Mouse (Mus musculus): Measurements from ENCODE around the gene Vps36.
A peak's percentile ranks its signal among the peaks of the same experiment; 100 is the strongest.

Gene Vps36

GRCm38 (mm10) chr8:22192660-22193431 lies at the start of gene Vps36:
TSS of gene Vps36 (plus strand) at chr8:22192809.
- peak; percentile 91 for DNase-seq

DNA sequence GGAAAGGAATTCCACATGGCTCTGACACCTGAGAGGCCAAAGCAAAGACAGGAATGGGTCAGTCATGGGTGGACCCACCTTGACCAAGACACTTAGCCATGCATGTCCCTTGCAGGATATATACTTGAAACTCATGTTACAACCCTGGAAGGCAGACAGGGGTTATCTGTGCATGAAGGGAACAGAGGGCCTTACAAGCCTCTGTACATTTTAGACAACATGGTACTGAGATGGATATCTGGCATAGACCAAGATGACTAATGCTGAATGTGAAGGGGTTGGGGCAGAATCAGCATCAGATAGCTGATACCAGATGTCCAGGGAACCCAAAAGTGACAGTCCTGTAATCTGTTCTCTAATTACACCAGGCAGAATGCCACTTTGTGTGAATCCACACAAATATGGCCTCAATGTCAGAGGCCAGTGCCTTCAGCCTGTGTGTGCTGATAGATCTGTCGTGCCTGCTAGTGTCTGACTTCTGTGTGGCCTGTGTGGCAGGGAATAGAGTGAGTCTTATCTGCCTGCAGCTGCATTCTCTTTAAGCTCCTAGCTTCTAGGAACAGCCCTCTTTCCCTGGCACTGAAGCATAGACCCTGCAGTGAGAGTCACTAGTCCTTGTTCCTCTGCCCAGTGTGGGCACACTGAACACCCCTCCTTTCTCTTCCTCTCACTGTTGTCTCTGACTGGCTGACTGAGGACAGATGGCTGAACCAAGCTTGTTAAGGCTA lies 48.7 kb upstream of the Vps36 start:
- DNase-seq: no peak

- DNase-seq: no peak
Measured at GRCm38 (mm10) chr8:22145831-22146230, 46.8 kb upstream of the Vps36 start.

GRCm38 (mm10) chr8:22147706-22148366 lies 44.8 kb upstream of the Vps36 start:
- DNase-seq: no peak

DNA sequence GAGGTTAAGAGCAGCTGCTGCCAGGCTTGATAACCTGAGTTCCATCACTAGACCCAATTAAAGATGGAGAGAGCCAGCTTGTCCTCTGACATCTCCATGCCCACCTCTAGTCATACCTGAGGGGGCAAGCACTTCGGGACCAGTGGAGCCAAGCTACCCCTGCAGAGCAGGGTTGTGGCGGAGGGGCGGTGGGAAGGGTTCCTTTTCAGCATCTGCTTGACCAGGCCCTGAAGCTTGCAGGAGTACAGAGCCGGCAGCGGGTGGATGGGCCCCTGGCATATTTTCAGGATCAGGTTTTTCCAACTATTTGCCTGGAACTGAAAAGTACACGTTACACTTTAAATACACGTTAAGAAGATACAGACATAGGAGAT lies 44.3 kb upstream of the Vps36 start:
- DNase-seq: no peak

GRCm38 (mm10) chr8:22149643-22150344 lies 42.8 kb upstream of the Vps36 start:
- DNase-seq: no peak

DNA sequence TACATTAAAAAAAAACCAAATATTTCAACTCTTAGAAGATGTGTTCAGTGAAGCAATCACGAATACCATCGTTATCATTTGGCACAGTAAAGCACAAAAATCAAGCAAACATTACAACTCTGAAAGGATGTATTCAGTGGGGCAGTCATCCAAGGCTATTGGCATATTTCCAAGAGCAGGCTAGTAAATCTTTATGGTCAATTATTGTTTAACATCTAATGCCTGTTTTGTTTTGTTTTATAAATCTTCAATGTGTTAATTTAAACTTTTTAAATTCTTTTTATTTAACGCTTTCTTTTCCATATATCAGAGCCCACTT lies 42.3 kb upstream of the Vps36 start:
- DNase-seq: no peak

DNA sequence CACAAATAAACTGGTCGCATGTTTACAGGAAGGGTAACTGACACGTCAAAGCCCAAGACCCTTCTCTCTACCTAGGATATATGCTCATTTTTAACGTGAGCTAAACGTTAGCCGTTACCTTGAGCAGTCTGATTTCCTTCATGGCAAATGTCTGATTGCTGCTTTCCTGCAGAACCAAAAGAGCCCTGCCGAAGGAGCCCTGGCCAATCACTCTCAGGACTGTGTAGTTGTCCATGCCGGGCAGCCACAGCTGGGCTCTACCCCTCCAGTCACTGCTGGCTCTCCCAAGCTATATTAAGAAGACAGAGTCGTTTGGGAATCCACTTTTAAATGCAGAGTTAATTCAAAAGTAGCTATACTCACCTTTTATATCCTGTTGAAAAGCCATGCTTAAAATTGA lies 30.4 kb upstream of the Vps36 start:
- no peak for DNase-seq

DNA sequence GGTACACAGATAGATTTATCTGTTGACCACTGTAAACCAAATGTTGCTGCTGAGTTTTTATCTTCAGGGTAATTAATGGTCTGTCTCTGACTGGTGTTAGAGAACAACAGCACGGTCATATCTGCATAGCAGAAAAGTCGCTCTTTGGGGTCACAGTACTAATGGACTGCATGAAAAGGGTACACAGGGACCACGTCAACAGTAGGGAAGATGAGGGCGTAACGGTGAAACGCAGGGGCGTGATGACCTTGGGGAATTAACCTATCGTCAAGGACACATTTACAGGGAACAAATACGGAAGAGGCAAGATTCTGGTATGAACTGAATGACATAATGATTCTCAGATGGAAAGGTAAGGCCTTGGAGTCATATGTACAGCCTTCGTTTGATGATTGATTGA lies 28.2 kb upstream of the Vps36 start:
- no peak for DNase-seq

DNA sequence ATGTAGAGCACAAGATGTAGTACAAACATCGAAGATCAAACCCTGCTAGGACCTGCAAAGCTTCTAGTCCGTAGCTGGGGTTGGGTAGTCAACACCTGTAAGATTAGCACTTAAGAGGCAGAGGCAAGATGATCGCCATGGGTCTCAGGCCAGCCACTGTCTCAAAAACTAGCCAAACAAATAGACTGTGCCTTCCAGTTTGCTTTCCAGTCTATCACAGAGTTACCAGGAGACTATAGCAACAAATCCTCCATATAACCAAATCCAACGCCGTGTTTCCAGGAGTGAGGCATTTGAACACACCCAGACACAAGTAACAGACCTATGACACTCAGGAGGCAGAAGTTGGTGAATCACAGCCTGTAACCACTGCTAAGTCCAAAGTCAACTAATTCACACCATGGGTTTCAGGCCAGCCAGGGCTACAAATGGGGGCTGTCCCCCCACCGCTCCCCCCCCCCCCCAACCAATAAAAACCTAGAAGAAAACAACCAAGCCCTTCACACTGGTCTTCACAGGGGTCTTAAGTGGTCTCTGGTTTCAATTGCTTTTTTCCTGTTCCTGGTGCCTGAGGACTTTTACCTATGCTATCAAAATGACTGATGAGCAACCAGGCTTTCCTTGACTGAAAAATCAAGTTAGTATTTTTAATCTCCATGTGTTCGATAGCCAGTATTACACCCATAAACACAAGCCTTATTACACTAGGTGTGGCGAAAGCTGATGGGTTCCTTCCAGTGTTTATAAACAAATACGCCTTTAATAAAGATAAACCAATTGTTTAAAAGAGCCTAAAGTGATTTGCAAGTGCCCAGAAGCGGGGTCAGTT lies 27.1 kb upstream of the Vps36 start:
- no peak for DNase-seq

DNA sequence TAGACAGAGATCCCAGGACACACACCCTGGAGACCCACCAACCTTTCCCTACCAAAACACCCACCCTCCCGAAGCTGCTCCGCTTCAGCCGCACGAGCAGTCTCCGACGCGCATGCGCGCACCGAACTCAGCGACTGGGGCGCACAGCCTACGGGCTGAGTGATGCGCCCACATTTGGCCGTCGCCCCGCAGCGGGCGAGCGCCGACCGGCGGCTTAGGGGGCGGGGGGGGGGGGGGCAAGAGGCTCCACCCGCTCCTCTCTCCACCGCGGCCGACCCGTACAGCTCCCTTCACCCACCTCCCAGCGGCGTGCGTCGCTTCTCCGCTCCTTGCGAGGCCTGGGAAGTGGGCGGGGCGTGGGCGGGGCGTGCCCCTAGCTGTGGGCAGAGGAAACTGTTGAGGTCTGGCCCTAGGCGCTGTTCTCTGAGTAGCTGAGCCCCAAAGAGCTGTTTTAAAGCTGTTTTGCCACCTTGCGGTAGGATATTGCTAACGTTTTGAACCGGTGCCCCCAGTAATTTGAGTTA lies 26.5 kb upstream of the Vps36 start, which contains the start of gene Nek3:
TSS of gene Nek3 (minus strand) at position 356 of the 524 bp plus-strand sequence.
- peak; percentile 76 for DNase-seq

DNA sequence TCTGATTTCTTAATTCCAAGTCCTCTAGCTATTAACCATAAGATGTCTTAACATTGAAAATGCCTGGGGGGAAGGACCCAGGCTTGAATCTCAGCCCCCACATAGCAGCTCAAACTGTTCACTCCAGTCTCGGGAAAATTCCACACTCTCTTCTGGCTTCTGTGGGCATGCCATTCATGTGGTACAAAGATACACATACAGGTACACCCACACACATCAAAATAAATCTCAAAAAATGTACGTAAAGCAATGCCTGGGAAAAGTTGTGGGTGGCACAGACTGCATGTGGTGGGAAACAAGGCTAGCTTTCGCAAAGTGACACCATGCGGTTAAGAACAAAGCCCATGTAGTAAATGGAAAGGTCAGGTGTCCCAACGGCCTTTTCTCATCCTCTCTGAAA lies 23.4 kb upstream of the Vps36 start:
- DNase-seq: no peak

- no peak for DNase-seq
Measured at GRCm38 (mm10) chr8:22175966-22176365, 16.6 kb upstream of the Vps36 start.

GRCm38 (mm10) chr8:22184884-22185283 lies 7.7 kb upstream of the Vps36 start:
- DNase-seq: no peak

DNA sequence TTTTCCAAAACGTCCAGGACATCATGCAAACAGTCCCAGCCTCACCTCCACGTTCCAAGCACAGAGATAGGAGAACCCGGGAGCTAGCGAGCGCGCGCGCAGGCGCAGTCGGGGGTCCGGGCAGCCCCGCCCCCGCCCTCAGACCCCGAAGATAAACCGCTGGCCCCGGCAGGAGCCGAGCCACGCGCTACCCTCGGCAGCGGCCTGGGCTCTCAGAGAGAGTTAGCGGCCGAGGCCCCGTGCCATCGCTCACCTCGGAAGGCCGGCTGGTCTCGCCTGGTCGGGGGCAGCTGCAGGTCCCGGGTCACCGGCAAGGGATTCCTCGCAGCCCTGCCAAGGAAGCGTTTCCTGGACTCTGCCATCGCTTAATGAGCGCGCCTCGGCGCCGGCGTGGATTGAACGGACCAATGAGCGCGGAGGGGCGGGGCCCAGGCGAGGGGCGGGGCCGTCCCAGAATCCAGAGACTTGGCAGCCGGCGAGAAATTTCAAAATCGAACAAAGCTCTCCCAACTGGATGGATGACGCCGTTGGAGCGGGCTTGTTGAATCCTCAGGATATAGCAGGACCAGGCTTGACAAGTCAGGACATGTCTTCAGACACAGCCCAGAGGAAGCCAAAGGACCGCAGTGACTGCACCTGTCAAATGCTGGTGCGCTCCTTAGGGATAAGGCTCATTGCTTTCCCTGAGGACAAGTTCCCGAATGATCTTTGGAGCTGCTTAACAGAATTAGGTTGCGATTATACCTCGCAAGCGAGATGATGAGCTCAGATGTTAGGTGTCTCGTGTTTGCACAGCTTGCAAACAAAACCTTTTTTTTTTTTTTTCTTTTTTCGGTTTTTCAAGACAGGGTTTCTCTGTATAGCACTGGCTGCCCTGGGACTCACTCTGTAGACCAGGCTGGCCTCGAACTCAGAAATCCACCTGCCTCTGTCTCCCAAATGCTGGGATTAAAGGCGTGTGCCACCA lies 6.9 kb upstream of the Vps36 start, which contains the start of gene Ckap2:
TSS of gene Ckap2 (minus strand) at position 389 of the 967 bp plus-strand sequence.
- peak; percentile 79 for DNase-seq

GRCm38 (mm10) chr8:22193432-22194010 lies 912 bp downstream of the Vps36 start:
- no peak for DNase-seq

GRCm38 (mm10) chr8:22197914-22198313 lies 5.3 kb downstream of the Vps36 start:
- no peak for DNase-seq

DNA sequence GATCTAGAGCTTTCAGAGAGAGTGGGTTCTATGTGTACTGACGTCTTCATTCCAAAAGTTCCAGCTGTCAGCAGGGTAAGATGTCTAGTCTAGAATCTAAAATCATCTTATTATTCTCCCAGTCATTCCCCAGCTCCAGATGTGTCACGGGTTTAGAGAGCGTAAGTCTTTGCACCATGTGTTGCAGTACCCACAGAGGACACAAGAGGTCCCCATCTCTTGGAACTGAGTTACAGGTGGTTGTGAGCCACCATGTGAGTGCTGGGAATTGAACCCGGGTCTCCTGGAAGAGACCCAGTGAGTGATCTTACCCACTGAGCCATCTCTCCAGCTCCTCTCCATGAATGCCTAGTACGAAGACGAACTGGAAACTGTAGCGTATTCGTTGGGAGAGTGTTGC lies 6.9 kb downstream of the Vps36 start:
- no peak for DNase-seq

DNA sequence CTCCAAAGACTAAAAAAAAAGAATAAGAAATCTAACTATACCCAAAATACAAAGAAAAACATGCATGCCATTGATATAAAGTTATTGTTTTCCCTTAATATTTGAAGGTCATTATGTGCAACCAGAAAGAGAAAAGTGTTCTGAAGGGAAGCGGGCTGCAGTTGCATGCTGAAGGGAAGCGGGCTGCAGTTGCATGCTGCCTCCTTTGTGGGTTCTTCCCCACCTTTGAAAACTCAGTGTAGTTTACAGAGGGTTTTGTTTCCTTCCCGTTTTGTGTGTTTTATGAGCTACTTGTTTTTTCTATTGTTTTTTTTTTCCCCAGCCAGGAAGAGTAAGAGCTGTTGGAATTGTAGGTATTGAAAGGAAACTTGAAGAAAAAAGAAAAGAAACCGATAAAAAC lies 14.9 kb downstream of the Vps36 start:
- no peak for DNase-seq

DNA sequence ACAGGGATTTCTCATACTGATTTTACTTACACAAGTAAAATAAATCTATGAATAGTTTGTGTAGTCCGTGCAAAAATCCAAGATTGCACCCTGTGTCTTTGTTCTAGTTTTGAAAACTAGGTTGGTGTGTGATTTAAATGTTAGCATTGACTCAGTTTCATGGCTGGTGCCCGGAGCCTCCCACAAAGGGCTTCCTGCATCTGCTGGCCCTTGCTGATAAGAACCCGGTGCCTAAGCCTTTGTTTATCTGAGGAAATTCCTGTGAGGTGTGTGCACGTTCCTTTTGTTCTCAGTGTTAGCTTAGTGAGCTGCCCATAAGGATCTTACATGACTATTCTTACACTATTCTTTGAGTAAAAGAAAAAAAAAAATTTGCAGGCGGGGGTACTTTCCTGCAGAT lies 16.4 kb downstream of the Vps36 start:
- DNase-seq: no peak

GRCm38 (mm10) chr8:22214826-22215225 lies 22.2 kb downstream of the Vps36 start:
- no peak for DNase-seq

Data from cerebellum, adult 8-10 months (tissue).